Mouse (Mus musculus) embryonic facial prominence, embryonic 10.5 days (tissue): ENCODE measurements around the gene Dscam. TPM values are rescaled to one million over a fixed set of nuclear protein-coding genes. Genes with fewer than 3 reads are reported as not detected.
A peak's percentile ranks its signal among the peaks of the same experiment; 100 is the strongest.

Experiments
- DNase-seq: peaks from one replicate; pipeline ENCODE4 v3.0.0-alpha.2; 2017; ENCODE audit warnings: low spot score
- H3K27ac ChIP-seq: fragments of 300-500 bp; sonication (generic); replicated peaks from 2 replicates; pipeline ENCODE4 v1.5.1; 2016; ENCODE audit warnings: mild to moderate bottlenecking
- H3K27me3 ChIP-seq: fragments of 300-500 bp; sonication (generic); replicated peaks from 2 replicates; pipeline ENCODE4 v1.6.1; 2016; ENCODE audit warnings: low read depth, mild to moderate bottlenecking; ENCODE audit not compliant: poor library complexity, severe bottlenecking
- H3K36me3 ChIP-seq: fragments of 300-500 bp; sonication (generic); replicated peaks from 2 replicates; pipeline ENCODE4 v1.6.1; 2016; ENCODE audit warnings: mild to moderate bottlenecking, moderate library complexity
- H3K4me1 ChIP-seq: fragments of 300-500 bp; sonication (generic); 2 replicates; pipeline ENCODE4 v1.6.1; 2016
- H3K4me3 ChIP-seq: fragments of 300-500 bp; sonication (generic); 2 replicates; pipeline ENCODE4 v1.5.1; 2016; ENCODE audit warnings: mild to moderate bottlenecking, moderate library complexity
- H3K9me3 ChIP-seq: fragments of 300-500 bp; sonication (generic); 2 replicates; pipeline ENCODE4 v1.6.1; 2016; ENCODE audit warnings: mild to moderate bottlenecking
- WGBS: fragments of 180-500 bp; shearing (Covaris S2); methylation state at CpG from one replicate; pipeline ENCODE4 v1.1.7; 2016; 5-methylcytosine and 5-hydroxymethylcytosine counted together
- polyA plus RNA-seq: library from polyadenylated mRNA; unstranded; fragments of >200 nt; fragmentation: Nextera tagmentation; extraction: Ambion mirVana; gene quantifications from 2 replicates; pipeline ENCODE4 v1.2.1, GENCODE M21; 2016

Dscam gene
- polyA plus RNA-seq, 1 experiment from 2014 or later = 0.25 TPM

- no peak for DNase-seq
- Histone ChIP-seq H3K27ac (no peak overlapping the region), H3K27me3 (no peaks in the 10 kb centered on the region), H3K4me1 (no peaks in the 10 kb centered on the region), H3K36me3 (no peaks in the 10 kb centered on the region), H3K4me3 (no peak overlapping the region), H3K9me3 (no peaks in the 10 kb centered on the region)
- 83% methylated on average over 5 of the region's 5 CpGs for WGBS
These were observed 72.0 kb downstream of the Dscam start for GRCm38 (mm10) chr16:97098508-97098907.

- Histone ChIP-seq H3K27ac (no peak overlapping the region), H3K27me3 (no peaks in the 10 kb centered on the region), H3K4me3 (no peak overlapping the region), H3K36me3 (no peaks in the 10 kb centered on the region), H3K4me1 (no peaks in the 10 kb centered on the region), H3K9me3 (no peaks in the 10 kb centered on the region)
- 97% methylated on average over 2 of the region's 2 CpGs for WGBS
- no peak for DNase-seq
These were observed 73.8 kb downstream of the Dscam start for GRCm38 (mm10) chr16:97096709-97097108.

- Histone ChIP-seq H3K27me3 (no peaks in the 10 kb centered on the region), H3K9me3 (no peaks in the 10 kb centered on the region), H3K4me1 (no peaks in the 10 kb centered on the region), H3K27ac (no peak overlapping the region), H3K36me3 (no peaks in the 10 kb centered on the region), H3K4me3 (no peak overlapping the region)
- DNase-seq = no peak
- WGBS = 93% methylated on average over 1 of the region's 1 CpGs
These were observed 75.1 kb downstream of the Dscam start for GRCm38 (mm10) chr16:97095496-97095895.

- DNase-seq = peak; percentile 31
- no peak overlapping the region for H3K4me3 ChIP-seq
- no peaks in the 10 kb centered on the region for H3K4me1 ChIP-seq
- H3K27ac ChIP-seq = no peak overlapping the region
- no peaks in the 10 kb centered on the region for H3K9me3 ChIP-seq
- no peaks in the 10 kb centered on the region for H3K36me3 ChIP-seq
- WGBS = 58% methylated on average over 3 of the region's 3 CpGs
- H3K27me3 ChIP-seq = no peaks in the 10 kb centered on the region
These were observed 81.2 kb downstream of the Dscam start for GRCm38 (mm10) chr16:97089339-97089738.

- no peaks in the 10 kb centered on the region for H3K9me3 ChIP-seq
- H3K27me3 ChIP-seq = no peaks in the 10 kb centered on the region
- 89% methylated on average over 2 of the region's 2 CpGs for WGBS
- H3K4me3 ChIP-seq = no peak overlapping the region
- DNase-seq = no peak
- H3K4me1 ChIP-seq = no peaks in the 10 kb centered on the region
- no peak overlapping the region for H3K27ac ChIP-seq
- no peaks in the 10 kb centered on the region for H3K36me3 ChIP-seq
These were observed 86.9 kb downstream of the Dscam start for GRCm38 (mm10) chr16:97083694-97084093.

- H3K4me1 ChIP-seq = no peaks in the 10 kb centered on the region
- 89% methylated on average over 4 of the region's 4 CpGs for WGBS
- no peaks in the 10 kb centered on the region for H3K9me3 ChIP-seq
- no peak overlapping the region for H3K4me3 ChIP-seq
- no peak for DNase-seq
- no peaks in the 10 kb centered on the region for H3K36me3 ChIP-seq
- H3K27me3 ChIP-seq = no peaks in the 10 kb centered on the region
- H3K27ac ChIP-seq = no peak overlapping the region
These were observed 94.5 kb downstream of the Dscam start for GRCm38 (mm10) chr16:97075920-97076572.

GRCm38 (mm10) chr16:97075137-97075902 lies 95.2 kb downstream of the Dscam start:
- H3K27me3 ChIP-seq = no peaks in the 10 kb centered on the region
- H3K36me3 ChIP-seq = no peaks in the 10 kb centered on the region
- H3K4me1 ChIP-seq = no peaks in the 10 kb centered on the region
- no peaks in the 10 kb centered on the region for H3K9me3 ChIP-seq
- no peak for DNase-seq
- no peak overlapping the region for H3K4me3 ChIP-seq
- WGBS = 79% methylated on average over 6 of the region's 6 CpGs
- no peak overlapping the region for H3K27ac ChIP-seq

GRCm38 (mm10) chr16:97073847-97074246 lies 96.7 kb downstream of the Dscam start:
- Histone ChIP-seq H3K27me3 (no peaks in the 10 kb centered on the region), H3K4me3 (no peak overlapping the region), H3K4me1 (no peaks in the 10 kb centered on the region), H3K36me3 (no peaks in the 10 kb centered on the region), H3K27ac (no peak overlapping the region), H3K9me3 (no peaks in the 10 kb centered on the region)
- no peak for DNase-seq
- 84% methylated on average over 1 of the region's 1 CpGs for WGBS

- Histone ChIP-seq H3K36me3 (no peaks in the 10 kb centered on the region), H3K4me1 (no peaks in the 10 kb centered on the region), H3K4me3 (no peak overlapping the region), H3K9me3 (no peaks in the 10 kb centered on the region), H3K27me3 (no peaks in the 10 kb centered on the region), H3K27ac (no peak overlapping the region)
- no peak for DNase-seq
- 91% methylated on average over 2 of the region's 2 CpGs for WGBS
These were observed 97.9 kb downstream of the Dscam start for GRCm38 (mm10) chr16:97072624-97073023.

GRCm38 (mm10) chr16:97066856-97067255 lies 103.7 kb downstream of the Dscam start:
- Histone ChIP-seq H3K9me3 (no peaks in the 10 kb centered on the region), H3K36me3 (no peaks in the 10 kb centered on the region), H3K27ac (no peak overlapping the region), H3K27me3 (no peaks in the 10 kb centered on the region), H3K4me3 (no peak overlapping the region), H3K4me1 (no peaks in the 10 kb centered on the region)
- DNase-seq = no peak
- 78% methylated on average over 4 of the region's 4 CpGs for WGBS

GRCm38 (mm10) chr16:97062207-97062606 lies 108.3 kb downstream of the Dscam start:
- H3K27me3 ChIP-seq = no peaks in the 10 kb centered on the region
- H3K4me3 ChIP-seq = no peak overlapping the region
- DNase-seq = no peak
- 87% methylated on average over 3 of the region's 3 CpGs for WGBS
- H3K9me3 ChIP-seq = no peaks in the 10 kb centered on the region
- H3K36me3 ChIP-seq = no peaks in the 10 kb centered on the region
- H3K27ac ChIP-seq = no peak overlapping the region
- H3K4me1 ChIP-seq = no peaks in the 10 kb centered on the region

GRCm38 (mm10) chr16:97061390-97061789 lies 109.2 kb downstream of the Dscam start:
- Histone ChIP-seq H3K9me3 (no peaks in the 10 kb centered on the region), H3K27ac (no peak overlapping the region), H3K4me1 (no peaks in the 10 kb centered on the region), H3K36me3 (no peaks in the 10 kb centered on the region), H3K27me3 (no peaks in the 10 kb centered on the region), H3K4me3 (no peak overlapping the region)
- WGBS = 89% methylated on average over 7 of the region's 7 CpGs
- DNase-seq = no peak

GRCm38 (mm10) chr16:97060736-97061135 lies 109.8 kb downstream of the Dscam start:
- Histone ChIP-seq H3K36me3 (no peaks in the 10 kb centered on the region), H3K27ac (no peak overlapping the region), H3K4me3 (no peak overlapping the region), H3K9me3 (no peaks in the 10 kb centered on the region), H3K4me1 (no peaks in the 10 kb centered on the region), H3K27me3 (no peaks in the 10 kb centered on the region)
- DNase-seq = no peak
